In genomic region chrX:7696520-7696919, GRCm38 (mm10) we compare ENCODE assay signal across 9 mouse cellular contexts. TPM values are rescaled to one million over a fixed set of nuclear protein-coding genes. Genes with fewer than 3 reads are reported as not detected.
DNase-seq lines count a peak whose midpoint lies in the region; ATAC-seq lines count a peak whose summit lies in the region.
"Had no signal": no experiment of that assay in that cellular context is flagged by ENCODE, and none has a peak within 500 bp of the region (broad histone marks: within the 10 kb centered on the region; RNA-seq: fewer than 3 reads in every experiment).

No protein-coding gene starts in this region.

- H3K27ac ChIP-seq in kidney, embryonic 16.5 days (ENCODE audit: low read length) = no peak overlapping the region
- no peak overlapping the region for H3K27ac ChIP-seq in limb, embryonic 10.5 days
- H3K27ac ChIP-seq in neural tube, embryonic 12.5 days = no peak overlapping the region

- peak; percentile 21; the same call in 1 of the 2 replicates for ATAC-seq in kidney, embryonic 16.5 days (ENCODE audit: low FRiP score, low TSS enrichment)
- peak; percentile 3; the same call in 1 of the 2 replicates for ATAC-seq in erythroid progenitor cell, adult 5-6 weeks (replicated peaks; ENCODE audit: low FRiP score, poor library complexity, severe bottlenecking)
- ATAC-seq in neural tube, embryonic 12.5 days (ENCODE audit: low FRiP score, low read depth) = peak; percentile 33

- H3K27me3 ChIP-seq in kidney, embryonic 16.5 days (ENCODE audit: insufficient read depth, low read length) = no peaks in the 10 kb centered on the region
- no peaks in the 10 kb centered on the region for H3K27me3 ChIP-seq in limb, embryonic 10.5 days (ENCODE audit: low read depth, poor library complexity, severe bottlenecking)
- no peaks in the 10 kb centered on the region for H3K27me3 ChIP-seq in neural tube, embryonic 12.5 days (replicated peaks)

- no peak for DNase-seq in kidney, adult 18-20 months
- no peak for DNase-seq in limb, embryonic 10.5 days (ENCODE audit: low spot score)
- DNase-seq in right cerebral cortex, postnatal 10 days (ENCODE audit: low spot score in 2 of 2) = no peak
- no peak for DNase-seq in spleen, adult 18-20 months
- no peak for DNase-seq in layer of hippocampus, adult 9-10 months (ENCODE audit: low spot score)

- H3K9ac ChIP-seq in kidney, embryonic 16.5 days (replicated peaks; ENCODE audit: low read length) = no peak overlapping the region
- no peak overlapping the region for H3K9ac ChIP-seq in neural tube, embryonic 12.5 days

- peak overlapping the region; percentile 68 for H3K4me3 ChIP-seq in kidney, embryonic 16.5 days (ENCODE audit: low read length)
- H3K4me3 ChIP-seq in limb, embryonic 10.5 days = peak overlapping the region; percentile 65
- peak overlapping the region; percentile 47; the same call in 1 of the 2 replicates for H3K4me3 ChIP-seq in neural tube, embryonic 12.5 days

- H3K4me2 ChIP-seq in kidney, embryonic 16.5 days (replicated peaks; ENCODE audit: low read depth, low read length) = peak overlapping the region; percentile 43
- peak overlapping the region; percentile 44 for H3K4me2 ChIP-seq in neural tube, embryonic 12.5 days (replicated peaks)

- no peaks in the 10 kb centered on the region for H3K9me3 ChIP-seq in kidney, embryonic 16.5 days (ENCODE audit: low read length)
- H3K9me3 ChIP-seq in limb, embryonic 10.5 days (replicated peaks) = no peaks in the 10 kb centered on the region
- H3K9me3 ChIP-seq in neural tube, embryonic 12.5 days = no peaks in the 10 kb centered on the region

- WGBS in kidney, embryonic 16.5 days = 40% methylated on average over 6 of the region's 6 CpGs
- WGBS in limb, embryonic 10.5 days = 39% methylated on average over 6 of the region's 6 CpGs
- 36% methylated on average over 6 of the region's 6 CpGs for WGBS in neural tube, embryonic 12.5 days

- 0 out of 2 replicates have a peak, but pooled peaks cover 7% of the 10 kb centered on the region for H3K36me3 ChIP-seq in kidney, embryonic 16.5 days (ENCODE audit: insufficient read depth, low read length)
- H3K36me3 ChIP-seq in limb, embryonic 10.5 days = peaks cover 32% of the 10 kb centered on the region
- no peaks in the 10 kb centered on the region; the same call in 1 of the 2 replicates for H3K36me3 ChIP-seq in neural tube, embryonic 12.5 days

- no peaks in the 10 kb centered on the region for H3K4me1 ChIP-seq in kidney, embryonic 16.5 days (ENCODE audit: insufficient read depth, low read length)
- H3K4me1 ChIP-seq in limb, embryonic 10.5 days = 0 out of 2 replicates have a peak, but pooled peaks cover 4% of the 10 kb centered on the region
- H3K4me1 ChIP-seq in neural tube, embryonic 12.5 days = no peaks in the 10 kb centered on the region

RNA-seq across cellular contexts. Expression of gene Gpkow, which starts 0.4 kb away (rescaled TPM):
- polyA plus RNA-seq in kidney, embryonic 16.5 days (2015; fragmentation: Nextera tagmentation; extraction: Ambion mirVana) = 47.6 and 50.4 TPM in 2 replicates
- total RNA-seq in erythroid progenitor cell, adult 5-6 weeks (2015; ENCODE audit: low replicate concordance) = 10.5 and 31.9 TPM in 2 replicates
- total RNA-seq in erythroid progenitor cell, adult 5-6 weeks (2017; ENCODE audit: low replicate concordance) = 12.6 and 25.0 TPM in 2 replicates
- polyA plus RNA-seq in limb, embryonic 10.5 days (2016; fragmentation: Nextera tagmentation; extraction: Ambion mirVana) = 40.5 and 48.2 TPM in 2 replicates
- polyA plus RNA-seq in neural tube, embryonic 12.5 days (2016; fragmentation: Nextera tagmentation; extraction: Ambion mirVana) = 44.1 and 46.6 TPM in 2 replicates

RNA-seq across cellular contexts. Expression of gene Magix, which starts 15.5 kb away (rescaled TPM):
- 0.91 and 1.4 TPM in 2 replicates for polyA plus RNA-seq in kidney, embryonic 16.5 days (2015; fragmentation: Nextera tagmentation; extraction: Ambion mirVana)
- total RNA-seq in erythroid progenitor cell, adult 5-6 weeks (2015; ENCODE audit: low replicate concordance) = not detected in 2 replicates
- total RNA-seq in erythroid progenitor cell, adult 5-6 weeks (2017; ENCODE audit: low replicate concordance) = not detected in 2 replicates
- polyA plus RNA-seq in limb, embryonic 10.5 days (2016; fragmentation: Nextera tagmentation; extraction: Ambion mirVana) = 0.08 and 0.13 TPM in 2 replicates
- 0.09 TPM in 1 of 2 replicates, not detected in the other for polyA plus RNA-seq in neural tube, embryonic 12.5 days (2016; fragmentation: Nextera tagmentation; extraction: Ambion mirVana)

RNA-seq across cellular contexts. Expression of gene Wdr45, which starts 17.6 kb away (rescaled TPM):
- polyA plus RNA-seq in kidney, embryonic 16.5 days (2015; fragmentation: Nextera tagmentation; extraction: Ambion mirVana) = 45.7 and 48.8 TPM in 2 replicates
- total RNA-seq in erythroid progenitor cell, adult 5-6 weeks (2015; ENCODE audit: low replicate concordance) = 42.2 and 59.5 TPM in 2 replicates
- 36.0 and 46.8 TPM in 2 replicates for total RNA-seq in erythroid progenitor cell, adult 5-6 weeks (2017; ENCODE audit: low replicate concordance)
- 18.1 and 20.8 TPM in 2 replicates for polyA plus RNA-seq in limb, embryonic 10.5 days (2016; fragmentation: Nextera tagmentation; extraction: Ambion mirVana)
- 26.2 and 27.8 TPM in 2 replicates for polyA plus RNA-seq in neural tube, embryonic 12.5 days (2016; fragmentation: Nextera tagmentation; extraction: Ambion mirVana)

RNA-seq across cellular contexts. Expression of gene Plp2, which starts 25.3 kb away (rescaled TPM):
- 170 and 179 TPM in 2 replicates for polyA plus RNA-seq in kidney, embryonic 16.5 days (2015; fragmentation: Nextera tagmentation; extraction: Ambion mirVana)
- 64.6 and 96.2 TPM in 2 replicates for total RNA-seq in erythroid progenitor cell, adult 5-6 weeks (2015; ENCODE audit: low replicate concordance)
- 9.6 and 18.7 TPM in 2 replicates for total RNA-seq in erythroid progenitor cell, adult 5-6 weeks (2017; ENCODE audit: low replicate concordance)
- polyA plus RNA-seq in limb, embryonic 10.5 days (2016; fragmentation: Nextera tagmentation; extraction: Ambion mirVana) = 72.6 and 77.7 TPM in 2 replicates
- 31.2 and 34.6 TPM in 2 replicates for polyA plus RNA-seq in neural tube, embryonic 12.5 days (2016; fragmentation: Nextera tagmentation; extraction: Ambion mirVana)

RNA-seq across cellular contexts. Expression of gene Gm45208, which starts 25.5 kb away (rescaled TPM):
- polyA plus RNA-seq in kidney, embryonic 16.5 days (2015; fragmentation: Nextera tagmentation; extraction: Ambion mirVana) = 0.59 TPM in 1 of 2 replicates, not detected in the other
- not detected in 2 replicates for total RNA-seq in erythroid progenitor cell, adult 5-6 weeks (2015; ENCODE audit: low replicate concordance)
- not detected in 2 replicates for total RNA-seq in erythroid progenitor cell, adult 5-6 weeks (2017; ENCODE audit: low replicate concordance)
- polyA plus RNA-seq in limb, embryonic 10.5 days (2016; fragmentation: Nextera tagmentation; extraction: Ambion mirVana) = not detected in 2 replicates
- polyA plus RNA-seq in neural tube, embryonic 12.5 days (2016; fragmentation: Nextera tagmentation; extraction: Ambion mirVana) = not detected in 2 replicates
- polyA plus RNA-seq: urinary bladder, adult 2 months had no signal
